Mouse (Mus musculus): ENCODE results near the gene Kremen2. TPM values are rescaled to one million over a fixed set of nuclear protein-coding genes. Genes with fewer than 3 reads are reported as not detected.

Kremen2 gene
- total RNA-seq, 1 experiment from 2014 or later = not detected

DNA sequence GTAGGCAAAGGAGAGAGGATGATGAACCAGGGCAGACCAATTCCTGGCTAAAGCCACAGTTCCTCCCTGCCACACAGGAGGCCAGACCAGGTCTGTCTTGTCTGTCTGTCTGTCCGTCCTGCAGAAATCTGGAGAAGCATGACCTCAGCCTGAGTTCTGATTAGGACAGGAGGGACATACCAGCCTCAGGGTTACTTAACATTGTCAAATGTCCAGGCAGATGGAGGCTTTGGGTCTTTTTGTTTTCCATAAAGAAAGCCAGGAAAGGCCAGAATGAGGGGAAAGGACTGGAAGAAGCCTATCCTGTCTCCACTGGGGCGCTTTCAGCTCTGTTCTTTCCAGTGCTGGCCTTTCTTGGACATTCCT is 6.8 kb downstream of the Kremen2 start:
- no peak for ATAC-seq (replicated peaks; ENCODE audit: low read depth, poor library complexity, severe bottlenecking)

DNA sequence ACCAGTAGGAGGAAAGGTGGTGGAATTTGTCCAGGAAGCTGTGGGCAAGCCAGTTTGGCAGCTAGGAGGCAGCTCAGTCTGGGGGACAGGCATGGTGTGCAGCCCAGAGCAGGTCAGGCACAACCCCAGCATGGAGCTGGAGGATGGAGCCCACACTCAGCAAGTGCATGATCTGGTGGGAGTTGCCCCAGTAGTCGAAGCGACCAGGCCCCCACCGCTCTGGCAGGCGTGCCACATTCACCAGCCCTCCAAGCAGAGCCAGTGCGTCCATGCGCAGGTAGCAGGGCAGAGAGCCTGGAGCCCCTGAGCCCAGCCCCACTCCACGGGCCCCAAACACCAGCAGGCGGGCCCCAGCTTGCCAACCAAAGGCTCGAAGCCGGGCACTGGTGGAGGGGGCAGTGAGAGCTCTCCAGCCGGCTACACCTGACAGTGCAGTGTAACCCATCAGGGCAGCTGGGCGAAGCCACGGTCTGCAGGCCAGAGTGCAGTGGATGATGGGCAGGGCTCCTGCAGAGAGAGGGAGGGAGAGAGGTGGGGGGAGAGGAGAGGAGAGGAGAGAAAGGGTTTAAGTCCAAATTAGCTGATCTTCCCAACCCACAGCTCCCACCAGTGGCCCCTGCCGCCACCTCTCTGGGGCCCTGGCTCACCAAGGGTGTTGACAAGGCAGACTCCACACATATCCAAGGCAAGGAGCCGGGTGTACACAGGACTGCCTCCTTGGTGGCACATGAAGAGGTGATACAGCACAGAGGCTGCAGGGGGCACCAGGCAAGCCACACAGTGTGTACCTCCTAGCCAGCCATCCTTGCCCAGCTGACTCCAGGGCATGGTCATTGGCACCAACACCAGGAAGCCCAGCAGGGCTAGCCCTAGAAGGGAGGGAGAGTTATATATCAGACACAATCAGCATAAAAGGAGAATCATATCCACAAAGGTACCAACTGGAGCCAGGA is 7.9 kb downstream of the Kremen2 start:
- ATAC-seq (replicated peaks; ENCODE audit: low read depth, poor library complexity, severe bottlenecking) = no peak

DNA sequence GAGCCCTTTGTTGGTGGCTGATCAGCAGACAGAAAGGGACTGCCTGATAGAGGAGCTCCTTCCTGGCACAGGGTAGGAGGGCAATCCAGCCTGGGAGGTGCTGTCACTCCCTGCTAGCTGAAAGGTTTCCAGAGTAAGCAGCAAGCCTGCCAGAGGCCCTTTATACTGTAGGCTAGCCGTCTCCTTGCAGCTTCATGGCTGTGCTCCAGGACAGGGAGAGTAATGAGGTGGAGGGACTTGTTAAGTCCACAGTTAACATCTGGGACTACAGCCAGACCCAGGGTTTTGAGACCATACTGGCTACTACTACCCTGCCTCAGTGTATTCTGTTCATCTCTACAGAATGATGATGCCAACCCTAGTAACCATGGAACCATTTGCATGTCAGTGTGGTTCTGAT is 11.3 kb downstream of the Kremen2 start:
- ATAC-seq (replicated peaks; ENCODE audit: low read depth, poor library complexity, severe bottlenecking) = no peak

DNA sequence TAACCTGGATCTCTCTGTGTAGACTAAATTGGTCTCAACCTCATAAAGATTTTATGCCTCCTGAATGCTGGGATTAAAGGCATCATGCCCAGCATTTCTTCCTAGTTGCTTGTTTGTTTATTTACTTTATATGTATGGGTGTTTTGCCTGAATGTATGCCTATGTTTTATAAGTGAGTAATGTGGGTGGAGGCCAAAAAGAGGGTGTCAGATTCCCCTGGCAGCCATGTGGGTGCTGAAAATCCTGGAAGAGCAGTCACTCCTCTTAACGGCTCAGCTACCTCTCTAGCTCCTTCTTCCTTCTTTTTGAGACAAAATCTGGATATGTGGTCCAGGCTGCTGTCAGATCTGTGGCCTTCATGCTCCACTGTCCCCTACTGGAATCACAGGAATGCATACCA is 15.2 kb downstream of the Kremen2 start:
- ATAC-seq (replicated peaks; ENCODE audit: low read depth, poor library complexity, severe bottlenecking) = no peak

DNA sequence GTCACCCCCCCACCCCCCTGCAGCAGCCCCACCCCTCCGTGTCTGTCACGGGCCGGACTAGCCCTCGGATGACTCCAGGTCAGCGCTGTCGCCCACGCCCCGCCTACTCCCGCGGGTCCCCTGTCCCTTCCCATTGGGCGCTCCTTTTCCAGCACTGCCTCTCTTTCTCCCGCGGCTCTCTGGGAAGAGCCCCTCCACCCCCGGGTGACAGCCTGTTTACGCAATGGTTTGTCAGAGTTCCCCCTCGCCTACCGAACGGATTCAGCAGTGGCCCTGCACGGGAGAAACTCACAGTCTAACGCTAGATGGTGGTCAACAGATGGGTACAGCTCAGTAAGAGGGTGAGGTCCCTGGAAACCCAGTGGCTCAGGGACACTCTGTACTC is 18.9 kb downstream of the Kremen2 start:
- peak; percentile 85 for ATAC-seq (replicated peaks; ENCODE audit: low read depth, poor library complexity, severe bottlenecking)

DNA sequence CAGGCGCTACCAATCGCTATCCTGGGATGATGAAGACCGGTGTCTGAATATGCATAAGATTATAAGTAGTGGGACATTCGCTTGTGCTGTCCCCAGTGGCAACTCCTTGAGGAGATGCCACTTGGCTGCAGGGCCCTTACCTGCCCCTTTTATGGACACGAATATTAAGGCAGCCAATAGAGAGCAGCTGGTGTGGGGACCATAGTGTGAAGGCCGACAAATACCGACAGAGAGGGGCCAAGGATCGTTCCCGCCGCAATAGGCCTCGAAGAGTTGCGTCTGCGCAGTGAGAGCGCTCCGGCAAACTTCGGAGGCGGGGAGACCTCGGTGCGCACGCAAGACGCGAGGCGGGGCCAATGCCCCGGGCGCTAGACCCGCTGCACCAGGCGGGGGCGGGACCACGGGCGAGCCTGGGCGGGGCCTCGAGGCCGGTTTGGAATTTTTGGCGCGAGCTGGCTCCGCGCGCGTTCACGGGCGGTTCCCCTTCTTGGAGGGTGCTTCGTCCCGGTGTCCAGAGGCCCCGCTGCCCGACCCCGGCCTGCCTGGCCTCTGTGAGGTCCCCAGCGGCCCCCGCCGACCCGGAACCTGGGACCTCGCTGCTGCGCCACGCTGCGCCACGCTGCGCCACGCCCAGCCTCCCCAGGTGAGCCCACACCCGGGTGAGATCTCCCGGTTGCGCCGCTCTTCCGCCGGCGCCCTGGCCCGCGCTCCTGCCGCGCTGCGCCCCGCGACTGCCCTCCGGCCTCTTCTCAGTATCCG is 19.5 kb downstream of the Kremen2 start, which contains the start of gene Pkmyt1:
Gene Pkmyt1, plus strand, starts transcription at position 338 of the 759 bp plus-strand sequence.
- peak; percentile 85 for ATAC-seq (replicated peaks; ENCODE audit: low read depth, poor library complexity, severe bottlenecking)

DNA sequence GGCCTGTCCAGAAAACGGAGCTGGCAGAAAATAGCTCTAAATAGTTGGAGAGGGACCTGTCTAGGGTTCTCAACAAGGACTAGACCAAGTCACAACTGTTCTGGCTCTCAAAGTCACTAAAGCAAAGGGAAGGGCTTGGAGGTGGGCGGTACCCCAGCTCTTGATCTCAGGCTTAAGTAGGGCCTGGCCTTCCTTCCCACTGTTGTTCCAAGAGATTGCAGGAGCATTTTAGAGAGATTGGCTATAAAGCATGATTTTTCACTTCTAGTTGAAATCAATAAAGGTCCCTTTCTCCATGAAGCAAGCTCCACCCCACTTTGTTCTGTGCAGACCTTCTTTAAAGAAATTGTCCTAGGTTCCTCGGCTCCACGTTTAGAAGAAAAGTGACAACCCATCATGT is 20.2 kb downstream of the Kremen2 start:
- no peak for ATAC-seq (replicated peaks; ENCODE audit: low read depth, poor library complexity, severe bottlenecking)

DNA sequence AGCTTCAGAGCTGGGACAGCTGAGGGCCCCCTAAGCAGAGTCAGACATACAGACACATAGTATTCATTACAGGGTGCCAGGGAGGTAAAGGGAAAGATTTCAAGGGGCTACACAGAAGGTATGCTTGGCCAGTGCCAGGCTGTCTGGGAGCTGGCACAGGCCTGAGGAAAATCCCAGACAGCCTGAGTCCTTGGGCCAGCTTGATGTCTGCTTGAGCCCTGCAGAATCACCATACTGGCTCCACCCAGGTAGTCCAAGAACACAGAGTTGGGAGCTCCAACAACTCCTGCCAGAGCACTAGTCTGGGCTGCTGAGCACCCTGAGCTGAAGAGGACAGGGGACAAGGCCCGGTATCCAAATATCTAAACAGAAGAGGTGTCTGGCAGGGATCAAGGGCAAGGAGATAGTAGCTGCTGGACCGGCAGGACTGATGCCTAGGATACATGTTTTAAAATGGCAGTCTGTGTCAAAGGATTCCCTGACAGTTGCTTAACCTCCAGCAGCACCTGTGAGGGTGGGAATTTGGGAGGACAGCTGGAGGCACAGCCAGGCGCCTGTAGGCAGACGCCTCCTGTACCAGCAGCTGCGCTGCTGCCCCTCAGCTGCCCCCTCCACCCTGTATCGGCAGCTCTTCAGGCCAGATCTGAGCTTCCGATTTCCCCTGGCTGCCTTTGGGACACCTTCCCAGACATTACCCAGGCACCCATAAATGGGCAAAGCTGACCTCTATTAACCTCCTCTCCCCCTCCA is 23.1 kb downstream of the Kremen2 start, which contains the start of gene 1520401A03Rik:
Gene 1520401A03Rik, minus strand, starts transcription at position 408 of the 750 bp plus-strand sequence.
- no peak for ATAC-seq (replicated peaks; ENCODE audit: low read depth, poor library complexity, severe bottlenecking)

DNA sequence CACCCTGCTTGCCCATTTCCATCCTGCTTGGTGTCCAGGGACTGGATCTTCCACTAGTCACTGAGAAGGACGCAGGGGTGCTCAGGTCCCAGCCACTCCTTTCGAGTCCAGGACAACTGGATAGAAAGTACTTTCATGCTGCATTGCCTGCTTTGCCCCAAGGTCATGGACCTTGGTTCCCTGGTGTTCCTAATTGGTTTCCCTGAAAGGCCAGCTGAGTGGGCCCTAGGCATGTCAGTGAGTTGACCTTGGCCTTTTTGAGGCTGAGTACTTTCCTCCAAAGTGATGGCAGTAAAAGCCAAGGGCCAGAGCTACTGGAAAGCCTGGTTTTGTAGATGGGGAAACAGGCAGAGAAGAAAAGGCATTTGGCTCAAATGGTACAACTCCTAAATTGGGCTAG is 23.7 kb downstream of the Kremen2 start:
- no peak for ATAC-seq (replicated peaks; ENCODE audit: low read depth, poor library complexity, severe bottlenecking)

DNA sequence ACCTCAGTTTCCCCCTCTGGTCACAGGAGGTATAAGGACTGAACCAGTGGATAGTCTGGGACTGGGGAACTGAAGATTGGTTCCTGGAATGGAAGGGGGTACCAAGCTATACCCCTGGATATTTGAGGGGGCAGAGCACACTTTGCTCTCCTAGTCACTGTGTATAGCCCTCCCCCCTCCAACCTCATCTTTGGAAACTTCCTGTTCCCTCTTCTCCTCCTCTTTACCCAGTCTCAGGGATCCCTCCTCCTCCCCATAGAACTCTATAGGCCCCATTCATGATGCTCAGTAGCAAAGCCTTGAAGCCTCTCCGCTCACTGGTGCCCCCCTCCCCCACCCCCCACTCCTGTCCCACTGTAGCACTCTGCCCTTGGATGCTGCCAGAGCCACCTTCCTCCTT is 26.2 kb downstream of the Kremen2 start:
- 0 out of 2 replicates have a peak, but pooled peaks have one; percentile 15 for ATAC-seq (replicated peaks; ENCODE audit: low read depth, poor library complexity, severe bottlenecking)

DNA sequence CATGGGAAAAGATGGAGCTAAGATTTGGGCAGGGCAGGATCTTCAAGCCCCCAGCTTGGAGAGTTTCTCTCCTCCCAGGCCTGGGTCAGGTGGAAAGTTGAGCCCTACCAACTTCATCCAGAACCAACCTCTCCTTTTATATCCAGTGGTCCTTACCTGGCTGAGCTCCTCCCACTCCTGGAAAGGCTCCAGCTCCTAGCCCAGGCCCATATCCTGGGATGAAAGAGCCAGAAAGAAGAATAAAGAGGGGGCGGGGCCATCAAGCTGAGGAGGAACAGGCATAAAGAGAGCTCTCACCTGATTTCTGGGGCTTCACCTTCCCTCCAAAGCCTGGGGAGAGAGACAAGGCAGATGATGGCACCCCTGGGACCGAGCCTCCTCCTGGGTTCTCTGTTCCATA is 28.6 kb downstream of the Kremen2 start:
- no peak for ATAC-seq (replicated peaks; ENCODE audit: low read depth, poor library complexity, severe bottlenecking)

DNA sequence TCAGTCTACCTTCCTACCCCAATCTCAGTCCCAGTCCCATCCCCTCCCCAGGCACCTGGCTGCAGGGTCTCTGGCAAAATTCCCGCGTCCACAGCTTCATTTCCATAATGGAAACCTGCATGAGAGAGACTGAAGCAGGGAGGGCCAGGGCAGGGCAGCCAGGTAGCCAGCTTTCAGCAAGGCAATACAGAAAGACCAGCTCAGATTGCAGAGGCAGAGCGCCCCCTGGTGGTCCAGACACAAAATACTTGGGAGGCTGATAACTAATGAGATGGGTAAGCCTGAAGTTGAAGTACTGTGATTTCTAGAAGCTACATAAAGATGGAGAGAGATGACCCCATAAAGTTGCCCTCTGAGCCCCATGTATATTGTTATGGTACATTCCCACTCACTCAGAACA is 39.4 kb downstream of the Kremen2 start:
- peak; percentile 90 for ATAC-seq (replicated peaks; ENCODE audit: low read depth, poor library complexity, severe bottlenecking)

DNA sequence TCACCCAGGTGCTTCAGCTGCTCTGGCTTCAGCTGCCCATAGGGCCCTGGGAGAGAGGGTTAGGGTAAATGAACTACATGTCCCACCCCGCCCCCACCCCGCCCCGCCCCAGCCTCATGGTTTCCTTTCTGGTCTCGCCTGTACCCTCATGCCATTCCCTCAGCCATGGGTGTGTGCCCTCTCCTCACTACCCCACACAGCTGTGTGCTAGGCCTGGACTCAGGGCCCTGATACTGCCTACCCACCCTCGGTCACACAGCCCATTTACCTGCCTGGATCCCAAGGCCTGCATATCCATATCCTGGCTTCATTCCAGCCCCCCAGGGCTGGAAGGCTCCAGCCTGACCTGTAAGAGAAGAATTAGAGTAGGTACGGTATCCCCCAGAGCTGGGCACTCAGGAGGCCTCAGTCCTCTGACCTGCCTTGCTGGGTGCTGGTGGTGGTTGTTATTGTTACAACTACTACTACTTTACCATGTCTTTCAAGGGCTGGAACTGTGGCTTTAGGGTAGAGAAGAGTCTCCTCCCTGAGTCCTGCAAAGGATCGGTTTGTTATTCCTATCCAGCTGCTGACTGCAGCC is 40.0 kb downstream of the Kremen2 start:
- no peak for ATAC-seq (replicated peaks; ENCODE audit: low read depth, poor library complexity, severe bottlenecking)

DNA sequence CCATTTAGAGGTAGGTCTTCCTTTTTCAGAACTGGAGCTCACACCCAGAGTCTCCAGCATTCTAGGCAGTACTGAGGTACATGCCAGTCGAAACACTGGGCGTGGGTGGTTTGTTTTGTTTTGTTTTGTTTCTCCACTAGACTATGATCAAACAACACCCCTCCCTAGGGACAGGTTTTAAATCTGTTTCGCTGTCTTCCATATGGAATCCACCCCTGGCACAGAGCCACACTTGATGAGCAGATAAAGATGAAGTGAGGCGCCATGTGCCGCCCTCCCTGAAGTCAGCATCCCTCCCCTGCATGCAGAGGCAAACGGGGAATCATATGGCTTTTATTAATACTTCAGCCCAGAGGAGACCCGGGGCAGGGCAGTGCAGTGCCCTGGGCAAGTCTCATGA is 40.9 kb downstream of the Kremen2 start:
- no peak for ATAC-seq (replicated peaks; ENCODE audit: low read depth, poor library complexity, severe bottlenecking)

DNA sequence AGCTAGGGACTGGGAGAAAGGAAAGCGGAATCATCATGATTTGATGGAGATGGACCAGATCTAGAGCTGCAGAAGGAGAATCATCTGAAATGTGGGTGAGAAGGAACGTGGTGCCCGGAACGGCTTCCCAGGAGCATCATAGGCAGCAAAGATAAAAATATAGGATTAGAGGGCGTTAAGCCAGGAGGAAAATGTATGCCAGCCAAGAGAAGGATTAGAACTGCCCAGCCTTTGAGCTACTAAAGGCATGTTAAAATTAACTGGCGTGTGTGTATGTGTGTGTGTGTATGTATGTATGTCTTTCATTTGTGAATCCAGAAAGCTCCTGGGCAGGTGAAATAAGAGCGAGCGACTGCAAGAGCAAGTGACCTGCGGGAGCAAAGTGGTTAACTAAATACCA is 42.3 kb downstream of the Kremen2 start:
- ATAC-seq (replicated peaks; ENCODE audit: low read depth, poor library complexity, severe bottlenecking) = no peak

DNA sequence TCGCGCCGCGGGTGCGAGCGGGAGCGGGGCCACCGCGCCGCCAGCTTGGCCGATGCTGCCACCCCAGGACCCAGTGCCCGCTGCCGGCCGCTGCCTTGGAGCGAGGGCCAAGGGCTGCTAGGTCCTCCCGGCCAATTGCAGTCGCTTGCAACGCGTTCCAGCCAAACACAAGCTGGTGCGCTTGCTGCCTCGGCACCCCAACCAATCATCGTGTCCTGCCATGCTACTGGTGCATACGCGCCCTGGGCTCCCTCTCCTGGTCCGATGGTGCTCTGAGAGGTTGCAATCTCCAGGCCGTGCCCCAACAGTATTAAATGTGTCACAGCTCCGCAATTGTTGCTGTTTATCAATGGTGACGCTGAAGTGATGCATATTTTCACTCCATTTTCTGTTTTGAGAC is 45.6 kb downstream of the Kremen2 start:
- peak; percentile 100 for ATAC-seq (replicated peaks; ENCODE audit: low read depth, poor library complexity, severe bottlenecking)

DNA sequence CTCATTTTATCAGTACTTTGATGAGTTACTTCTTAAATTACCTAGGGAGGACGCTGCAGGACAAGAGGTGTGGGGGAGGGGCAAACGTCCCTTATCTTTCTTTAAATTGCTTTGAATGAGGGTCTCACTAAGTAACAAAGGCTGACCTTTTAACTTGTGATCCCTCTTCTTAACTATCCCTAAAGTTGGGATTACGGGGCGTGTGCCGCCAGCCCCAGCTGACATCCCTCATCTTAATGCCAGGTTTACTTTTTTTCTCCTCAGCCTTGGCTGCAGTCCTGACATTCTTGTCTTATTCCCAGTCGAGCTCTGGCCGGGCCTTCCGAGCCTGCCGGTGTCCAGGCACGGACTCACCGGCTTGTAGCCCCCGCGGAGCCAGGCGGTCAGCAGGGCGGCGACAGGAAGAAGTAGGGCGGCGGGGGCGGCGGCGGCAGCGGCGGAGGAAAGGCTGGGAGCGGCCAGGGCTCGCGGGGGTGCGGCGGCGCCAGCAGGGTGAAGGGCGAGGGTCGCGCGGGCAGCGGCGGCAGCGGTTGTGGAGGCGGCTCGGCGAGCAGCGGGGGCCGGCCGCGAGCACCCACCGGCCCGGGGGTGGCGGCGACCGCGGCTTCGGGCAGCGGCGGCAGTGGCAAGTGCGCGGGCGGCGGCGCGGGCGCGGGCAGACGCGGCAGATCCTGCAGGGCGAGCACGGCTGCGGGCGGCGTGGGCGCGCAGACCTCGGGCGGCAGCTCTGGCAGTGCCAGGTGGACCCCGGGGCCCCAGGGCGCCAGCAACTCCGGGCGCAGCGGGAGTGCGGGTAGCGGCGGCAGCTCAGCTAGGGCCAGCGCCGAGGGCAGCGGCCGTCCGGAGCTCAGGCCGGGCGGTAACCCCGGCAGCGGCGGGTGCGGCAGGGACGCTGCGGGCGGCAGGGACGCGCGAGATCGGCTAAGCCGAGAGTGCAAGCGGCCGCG is 46.2 kb downstream of the Kremen2 start:
- no peak for ATAC-seq (replicated peaks; ENCODE audit: low read depth, poor library complexity, severe bottlenecking)

DNA sequence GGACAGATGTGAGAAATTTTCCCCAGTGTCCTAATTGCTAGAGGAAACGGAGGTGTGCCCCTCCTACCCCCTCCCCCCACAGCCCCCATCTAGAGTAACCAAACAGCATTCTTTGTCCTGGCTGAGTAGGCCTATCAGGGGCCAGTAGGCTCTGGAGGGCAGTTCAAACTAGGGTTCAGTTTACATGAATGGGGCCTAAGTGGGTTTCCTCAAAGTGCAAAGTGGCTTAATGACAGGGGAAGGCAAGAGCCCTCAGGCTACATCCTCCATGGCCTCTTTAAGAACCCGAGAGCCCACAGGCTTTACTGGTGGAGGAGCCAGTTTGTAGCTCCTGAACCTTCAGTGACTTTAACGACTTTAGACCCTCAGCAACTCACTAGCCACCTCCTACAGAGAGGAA is 49.8 kb downstream of the Kremen2 start:
- no peak for ATAC-seq (replicated peaks; ENCODE audit: low read depth, poor library complexity, severe bottlenecking)

DNA sequence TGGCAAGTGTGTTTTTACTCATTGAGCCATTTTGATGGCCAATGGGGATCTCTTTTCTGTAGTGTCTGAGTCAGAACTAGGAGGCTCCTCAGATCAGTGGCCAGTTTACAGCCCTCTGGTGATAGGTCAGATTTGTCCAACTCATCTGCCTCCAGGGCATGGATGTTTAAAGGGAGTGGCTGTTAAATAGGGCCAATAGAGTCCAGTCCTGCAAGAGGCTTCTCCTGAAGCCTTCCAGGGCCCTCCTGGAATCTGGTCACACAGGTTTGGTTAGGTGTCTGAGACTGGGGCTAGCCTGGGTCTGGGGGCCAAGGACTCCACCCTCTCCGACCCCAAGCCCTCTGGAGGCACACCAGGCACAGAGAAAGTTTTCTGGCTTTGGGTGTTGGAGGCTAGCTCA is 51.1 kb downstream of the Kremen2 start:
- ATAC-seq (replicated peaks; ENCODE audit: low read depth, poor library complexity, severe bottlenecking) = no peak
